Mouse (Mus musculus) forebrain, embryonic 16.5 days (tissue): ENCODE results near the gene Kcnj6. TPM values are rescaled to one million over a fixed set of nuclear protein-coding genes. Genes with fewer than 3 reads are reported as not detected.
A peak's percentile ranks its signal among the peaks of the same experiment; 100 is the strongest.

Experiments
- ATAC-seq: fragments of 200-750 bp; cut with Nextera tagmentation; 2 replicates; pipeline ENCODE4 v1.8.0; 2017; ENCODE audit warnings: mild to moderate bottlenecking, moderate library complexity
- H3K27ac ChIP-seq: fragments of 300-500 bp; sonication (generic); 2 replicates; pipeline ENCODE4 v1.5.1; 2014; ENCODE audit warnings: low read length, control low read depth
- H3K27me3 ChIP-seq: fragments of 300-500 bp; sonication (generic); replicated peaks from 2 replicates; pipeline ENCODE4 v1.6.1; 2014; ENCODE audit warnings: low read length; ENCODE audit not compliant: control insufficient read depth, insufficient read depth
- H3K36me3 ChIP-seq: fragments of 300-500 bp; sonication (generic); 2 replicates; pipeline ENCODE4 v1.6.1; 2014; ENCODE audit not compliant: control insufficient read depth, insufficient read depth
- H3K4me1 ChIP-seq: fragments of 300-500 bp; sonication (generic); replicated peaks from 2 replicates; pipeline ENCODE4 v1.6.1; 2014; ENCODE audit warnings: low read length; ENCODE audit not compliant: control insufficient read depth, insufficient read depth
- H3K4me2 ChIP-seq: fragments of 300-500 bp; sonication (generic); 2 replicates; pipeline ENCODE4 v1.6.1; 2014; ENCODE audit warnings: mild to moderate bottlenecking, low read length, control low read depth
- H3K4me3 ChIP-seq: fragments of 300-500 bp; sonication (generic); replicated peaks from 2 replicates; pipeline ENCODE4 v1.5.1; 2014; ENCODE audit warnings: mild to moderate bottlenecking, low read length, control low read depth
- H3K9ac ChIP-seq: fragments of 300-500 bp; sonication (generic); replicated peaks from 2 replicates; pipeline ENCODE4 v1.6.1; 2014; ENCODE audit warnings: low read depth, low read length, control low read depth
- H3K9me3 ChIP-seq: fragments of 300-500 bp; sonication (generic); 2 replicates; pipeline ENCODE4 v1.6.1; 2016; ENCODE audit warnings: low read length; ENCODE audit not compliant: control insufficient read depth
- WGBS: fragments of 180-500 bp; shearing (Covaris S2); extraction: QIAGEN DNeasy Blood & Tissue Kit; methylation state at CpG from one replicate; pipeline ENCODE4 v1.1.7; 2014; 5-methylcytosine and 5-hydroxymethylcytosine counted together
- polyA plus RNA-seq: library from polyadenylated mRNA; unstranded; fragments of >200 nt; fragmentation: Nextera tagmentation; extraction: Ambion mirVana; gene quantifications from 2 replicates; pipeline ENCODE4 v1.2.1, GENCODE M21; 2015

Kcnj6 gene
- polyA plus RNA-seq, 1 experiment from 2014 or later = 1.8 TPM

- Histone ChIP-seq H3K4me2 (no peak overlapping the region), H3K9me3 (no peaks in the 10 kb centered on the region), H3K4me1 (no peaks in the 10 kb centered on the region), H3K36me3 (no peaks in the 10 kb centered on the region), H3K27me3 (no peaks in the 10 kb centered on the region), H3K27ac (no peak overlapping the region), H3K4me3 (no peak overlapping the region), H3K9ac (no peak overlapping the region)
- 74% methylated on average over 6 of the region's 6 CpGs for WGBS
- no peak for ATAC-seq
Measured at GRCm38 (mm10) chr16:94898832-94899231, 98.7 kb downstream of the Kcnj6 start.

DNA sequence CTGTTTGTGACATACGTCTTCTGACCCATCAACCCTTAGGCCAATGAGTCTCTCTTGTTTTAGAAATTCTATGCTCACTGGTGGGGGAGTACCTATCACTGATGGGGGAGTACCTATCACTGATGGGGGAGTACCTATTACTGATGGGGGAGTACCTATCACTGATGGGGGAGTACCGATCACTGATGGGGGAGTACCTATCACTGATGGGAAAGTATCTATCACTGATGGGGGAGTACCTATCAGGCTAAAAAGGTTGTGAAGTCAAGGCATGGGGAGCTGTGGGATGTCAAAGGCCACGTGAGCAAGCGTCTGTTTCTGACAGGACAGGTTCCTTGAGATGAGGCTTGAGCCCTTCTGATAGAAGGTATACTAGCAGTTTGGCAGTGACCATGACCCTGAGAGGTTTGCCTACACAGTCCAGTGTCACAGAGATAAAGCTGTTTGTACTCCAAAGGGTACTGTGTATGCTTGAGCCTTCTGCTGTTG lies 105.3 kb downstream of the Kcnj6 start:
- no peak for ATAC-seq
- no peaks in the 10 kb centered on the region for H3K9me3 ChIP-seq
- WGBS = 93% methylated on average over 4 of the region's 4 CpGs

GRCm38 (mm10) chr16:94890581-94890980 lies 106.9 kb downstream of the Kcnj6 start:
- Histone ChIP-seq H3K27me3 (no peaks in the 10 kb centered on the region), H3K27ac (no peak overlapping the region), H3K4me3 (no peak overlapping the region), H3K9ac (no peak overlapping the region), H3K4me1 (peaks cover 3% of the 10 kb centered on the region; the same call in 1 of the 2 replicates), H3K9me3 (no peaks in the 10 kb centered on the region), H3K36me3 (no peaks in the 10 kb centered on the region), H3K4me2 (no peak overlapping the region)
- no peak for ATAC-seq
- 74% methylated on average over 6 of the region's 6 CpGs for WGBS

More for the DNA sequence above, 105.3 kb downstream of the Kcnj6 start:
- no peak overlapping the region for H3K4me3 ChIP-seq
- H3K4me2 ChIP-seq = no peak overlapping the region
- H3K27ac ChIP-seq = no peak overlapping the region
- no peaks in the 10 kb centered on the region for H3K27me3 ChIP-seq
- no peaks in the 10 kb centered on the region for H3K36me3 ChIP-seq
- H3K9ac ChIP-seq = no peak overlapping the region
- H3K4me1 ChIP-seq = peaks cover 3% of the 10 kb centered on the region; the same call in 1 of the 2 replicates

- Histone ChIP-seq H3K36me3 (no peaks in the 10 kb centered on the region), H3K4me3 (no peak overlapping the region), H3K4me2 (no peak overlapping the region), H3K27ac (no peak overlapping the region), H3K27me3 (no peaks in the 10 kb centered on the region), H3K4me1 (peaks cover 3% of the 10 kb centered on the region; the same call in 1 of the 2 replicates), H3K9ac (no peak overlapping the region), H3K9me3 (no peaks in the 10 kb centered on the region)
- 28% methylated on average over 2 of the region's 2 CpGs for WGBS
- ATAC-seq = no peak
Measured at GRCm38 (mm10) chr16:94890056-94890455, 107.4 kb downstream of the Kcnj6 start.

DNA sequence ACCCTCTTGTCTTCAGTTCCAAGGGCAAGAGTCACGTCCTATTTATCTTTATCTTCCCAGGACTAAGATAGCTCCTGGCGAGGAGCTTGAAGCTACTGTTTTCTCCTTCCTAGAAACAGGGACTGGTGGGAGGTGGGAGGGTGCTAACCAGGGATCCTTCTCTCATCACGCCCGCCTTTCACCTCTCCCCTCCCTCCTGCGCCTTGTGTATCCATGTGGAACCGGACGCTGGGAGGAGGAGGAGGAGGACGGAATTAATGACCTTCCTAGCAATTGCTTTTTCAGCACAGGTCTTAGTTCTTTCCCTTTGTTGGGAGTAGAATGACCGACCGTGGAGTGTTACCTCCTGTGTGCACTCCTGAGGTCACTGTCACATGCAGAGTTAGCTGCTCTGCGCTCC lies 108.9 kb downstream of the Kcnj6 start:
- no peak overlapping the region for H3K4me2 ChIP-seq
- no peak overlapping the region for H3K27ac ChIP-seq
- no peak overlapping the region for H3K4me3 ChIP-seq
- no peak overlapping the region for H3K9ac ChIP-seq
- no peaks in the 10 kb centered on the region for H3K9me3 ChIP-seq
- H3K4me1 ChIP-seq = peaks cover 8% of the 10 kb centered on the region
- 70% methylated on average over 11 of the region's 11 CpGs for WGBS
- no peaks in the 10 kb centered on the region for H3K36me3 ChIP-seq
- ATAC-seq = no peak
- no peaks in the 10 kb centered on the region for H3K27me3 ChIP-seq

GRCm38 (mm10) chr16:94886398-94886797 lies 111.1 kb downstream of the Kcnj6 start:
- no peaks in the 10 kb centered on the region for H3K36me3 ChIP-seq
- H3K4me1 ChIP-seq = peaks cover 8% of the 10 kb centered on the region
- no peak overlapping the region for H3K4me2 ChIP-seq
- H3K27ac ChIP-seq = no peak overlapping the region
- no peak overlapping the region for H3K4me3 ChIP-seq
- H3K9me3 ChIP-seq = no peaks in the 10 kb centered on the region
- H3K27me3 ChIP-seq = no peaks in the 10 kb centered on the region
- ATAC-seq = no peak
- 73% methylated on average over 7 of the region's 7 CpGs for WGBS
- no peak overlapping the region for H3K9ac ChIP-seq

DNA sequence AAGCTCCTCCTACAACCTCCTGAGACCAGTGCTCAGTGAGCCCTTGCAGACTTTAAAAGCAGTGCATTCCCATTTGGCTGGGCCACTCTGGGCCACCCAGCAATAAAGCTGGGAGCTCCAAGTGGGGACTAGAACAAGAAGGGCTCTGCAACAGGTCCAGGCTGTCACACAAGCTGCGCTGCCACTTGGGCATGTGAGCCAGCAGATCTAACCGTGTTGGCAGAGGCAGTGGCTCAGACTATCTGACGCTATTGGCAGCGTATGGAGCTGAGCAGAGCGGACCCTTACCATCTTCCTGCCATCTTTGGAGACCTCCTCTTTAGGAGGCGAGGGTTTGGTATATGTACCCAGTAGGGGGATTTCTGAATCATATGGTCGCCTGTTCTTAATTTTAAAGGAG lies 112.4 kb downstream of the Kcnj6 start:
- Histone ChIP-seq H3K9me3 (no peaks in the 10 kb centered on the region), H3K27ac (no peak overlapping the region), H3K27me3 (no peaks in the 10 kb centered on the region), H3K4me3 (no peak overlapping the region), H3K9ac (no peak overlapping the region), H3K4me2 (no peak overlapping the region), H3K36me3 (no peaks in the 10 kb centered on the region), H3K4me1 (peaks cover 5% of the 10 kb centered on the region)
- WGBS = 67% methylated on average over 7 of the region's 7 CpGs
- ATAC-seq = peak; percentile 84

GRCm38 (mm10) chr16:94883909-94884308 lies 113.6 kb downstream of the Kcnj6 start:
- ATAC-seq = no peak
- WGBS = 70% methylated on average over 3 of the region's 3 CpGs

DNA sequence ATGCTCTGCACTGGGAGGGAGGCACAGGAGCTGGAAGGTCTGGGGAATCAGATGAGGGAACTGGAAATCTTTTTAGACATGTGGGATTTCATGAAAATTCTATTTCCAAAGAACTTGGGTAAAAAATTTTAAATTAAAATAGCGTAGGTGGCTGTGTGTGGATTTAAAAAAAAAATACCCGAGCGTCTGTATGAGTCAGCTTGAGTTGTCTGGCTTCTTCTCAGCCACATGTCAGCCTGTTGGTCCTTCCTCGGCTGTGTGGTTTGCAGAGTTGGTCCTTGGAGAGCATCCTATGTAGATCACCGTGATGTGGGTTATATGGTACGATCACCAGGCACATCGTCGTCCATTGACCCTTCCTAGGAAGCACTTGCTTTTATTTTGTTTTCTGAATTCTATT lies 114.3 kb downstream of the Kcnj6 start:
- Histone ChIP-seq H3K4me1 (peaks cover 5% of the 10 kb centered on the region), H3K27ac (no peak overlapping the region), H3K9me3 (no peaks in the 10 kb centered on the region), H3K36me3 (no peaks in the 10 kb centered on the region), H3K27me3 (no peaks in the 10 kb centered on the region), H3K9ac (no peak overlapping the region), H3K4me2 (no peak overlapping the region), H3K4me3 (no peak overlapping the region)
- WGBS = 79% methylated on average over 8 of the region's 8 CpGs
- no peak for ATAC-seq

More at GRCm38 (mm10) chr16:94883909-94884308, 113.6 kb downstream of the Kcnj6 start:
- H3K36me3 ChIP-seq = no peaks in the 10 kb centered on the region
- H3K4me3 ChIP-seq = no peak overlapping the region
- H3K9ac ChIP-seq = no peak overlapping the region
- no peak overlapping the region for H3K27ac ChIP-seq
- peaks cover 5% of the 10 kb centered on the region for H3K4me1 ChIP-seq
- no peaks in the 10 kb centered on the region for H3K27me3 ChIP-seq
- no peaks in the 10 kb centered on the region for H3K9me3 ChIP-seq
- H3K4me2 ChIP-seq = no peak overlapping the region

- no peak overlapping the region for H3K4me2 ChIP-seq
- no peaks in the 10 kb centered on the region for H3K27me3 ChIP-seq
- H3K4me1 ChIP-seq = peaks cover 5% of the 10 kb centered on the region
- no peak overlapping the region for H3K27ac ChIP-seq
- H3K9ac ChIP-seq = no peak overlapping the region
- H3K4me3 ChIP-seq = no peak overlapping the region
- no peak for ATAC-seq
- 63% methylated on average over 7 of the region's 7 CpGs for WGBS
- no peaks in the 10 kb centered on the region for H3K9me3 ChIP-seq
- no peaks in the 10 kb centered on the region for H3K36me3 ChIP-seq
Measured at GRCm38 (mm10) chr16:94882111-94882510, 115.4 kb downstream of the Kcnj6 start.
